Mouse (Mus musculus) neural tube, embryonic 14.5 days (tissue): ENCODE results near the gene Nfkbia. TPM values are rescaled to one million over a fixed set of nuclear protein-coding genes. Genes with fewer than 3 reads are reported as not detected.

Experiments
- ATAC-seq: fragments of 200-750 bp; cut with Nextera tagmentation; 2 replicates; pipeline ENCODE4 v1.8.0; 2017; ENCODE audit warnings: low read depth, mild to moderate bottlenecking, moderate TSS enrichment, moderate library complexity
- H3K27ac ChIP-seq: fragments of 300-500 bp; sonication (generic); 2 replicates; pipeline ENCODE4 v1.5.1; 2014; ENCODE audit warnings: low read depth, mild to moderate bottlenecking, control low read depth, low read length, moderate library complexity, mixed read lengths
- H3K27me3 ChIP-seq: fragments of 300-500 bp; sonication (generic); 2 replicates; pipeline ENCODE4 v1.6.1; 2014; ENCODE audit warnings: low read length; ENCODE audit not compliant: control insufficient read depth, insufficient read depth
- H3K36me3 ChIP-seq: fragments of 300-500 bp; sonication (generic); 2 replicates; pipeline ENCODE4 v1.6.1; 2014; ENCODE audit warnings: low read length, mixed read lengths; ENCODE audit not compliant: control insufficient read depth, insufficient read depth
- H3K4me1 ChIP-seq: fragments of 300-500 bp; sonication (generic); 2 replicates; pipeline ENCODE4 v1.6.1; 2014; ENCODE audit warnings: low read length; ENCODE audit not compliant: control insufficient read depth, insufficient read depth
- H3K4me2 ChIP-seq: fragments of 300-500 bp; sonication (generic); 2 replicates; pipeline ENCODE4 v1.6.1; 2014; ENCODE audit warnings: mild to moderate bottlenecking, low read depth, low read length, control low read depth
- H3K4me3 ChIP-seq: fragments of 300-500 bp; sonication (generic); 2 replicates; pipeline ENCODE4 v1.5.1; 2014; ENCODE audit warnings: low read depth, low read length, control low read depth, mixed read lengths
- H3K9ac ChIP-seq: fragments of 300-500 bp; sonication (generic); replicated peaks from 2 replicates; pipeline ENCODE4 v1.6.1; 2014; ENCODE audit warnings: low read depth, mild to moderate bottlenecking, control low read depth, low read length, mixed read lengths
- H3K9me3 ChIP-seq: fragments of 300-500 bp; sonication (generic); 2 replicates; pipeline ENCODE4 v1.6.1; 2016; ENCODE audit warnings: low read length; ENCODE audit not compliant: control insufficient read depth
- WGBS: fragments of 180-500 bp; shearing (Covaris S2); extraction: QIAGEN DNeasy Blood & Tissue Kit; methylation state at CpG from one replicate; pipeline ENCODE4 v1.1.7; 2014; 5-methylcytosine and 5-hydroxymethylcytosine counted together
- polyA plus RNA-seq: library from polyadenylated mRNA; unstranded; fragments of >200 nt; fragmentation: Nextera tagmentation; extraction: Ambion mirVana; gene quantifications from 2 replicates; pipeline ENCODE4 v1.2.1, GENCODE M21; 2014

The Nfkbia gene
- polyA plus RNA-seq, 1 experiment from 2014 or later = 62.7 TPM

DNA sequence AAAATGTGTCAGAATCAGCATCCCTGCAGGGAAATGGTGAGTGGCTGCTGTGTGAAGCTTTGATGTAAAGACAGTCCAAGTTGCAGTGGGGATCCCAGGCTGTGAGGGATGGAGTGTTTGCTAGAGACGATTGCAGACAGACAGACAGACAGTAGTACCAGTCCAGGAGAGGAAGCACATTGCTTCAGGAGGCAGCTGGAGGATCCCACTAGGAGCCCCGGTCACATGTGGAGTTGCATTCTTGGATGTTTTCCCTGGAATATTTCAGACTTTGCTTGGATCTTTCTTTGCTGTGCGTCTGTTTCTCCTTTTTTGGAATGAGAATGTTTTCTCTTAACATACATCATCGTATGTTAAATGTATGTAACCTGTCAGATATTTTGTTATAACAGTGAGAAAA is 38.5 kb downstream of the Nfkbia start:
- no peaks in the 10 kb centered on the region for H3K36me3 ChIP-seq
- no peak overlapping the region for H3K4me3 ChIP-seq
- ATAC-seq = no peak
- H3K9me3 ChIP-seq = no peaks in the 10 kb centered on the region
- H3K27ac ChIP-seq = no peak overlapping the region
- no peak overlapping the region for H3K9ac ChIP-seq
- WGBS = 77% methylated on average over 4 of the region's 4 CpGs
- H3K4me1 ChIP-seq = no peaks in the 10 kb centered on the region
- no peak overlapping the region for H3K4me2 ChIP-seq
- H3K27me3 ChIP-seq = no peaks in the 10 kb centered on the region

GRCm38 (mm10) chr12:55452839-55453238 is 39.6 kb downstream of the Nfkbia start:
- Histone ChIP-seq H3K4me1 (no peaks in the 10 kb centered on the region), H3K9me3 (no peaks in the 10 kb centered on the region), H3K4me2 (no peak overlapping the region), H3K4me3 (no peak overlapping the region), H3K27ac (no peak overlapping the region), H3K9ac (no peak overlapping the region), H3K27me3 (no peaks in the 10 kb centered on the region), H3K36me3 (no peaks in the 10 kb centered on the region)
- 57% methylated on average over 5 of the region's 5 CpGs for WGBS
- no peak for ATAC-seq

- ATAC-seq = no peak
- 59% methylated on average over 16 of the region's 16 CpGs for WGBS
- H3K4me3 ChIP-seq = no peak overlapping the region
- H3K9ac ChIP-seq = no peak overlapping the region
- H3K36me3 ChIP-seq = no peaks in the 10 kb centered on the region
- no peaks in the 10 kb centered on the region for H3K9me3 ChIP-seq
- no peaks in the 10 kb centered on the region for H3K27me3 ChIP-seq
- H3K4me2 ChIP-seq = no peak overlapping the region
- no peak overlapping the region for H3K27ac ChIP-seq
- 0 out of 2 replicates have a peak, but pooled peaks cover 3% of the 10 kb centered on the region for H3K4me1 ChIP-seq
These were observed 42.0 kb downstream of the Nfkbia start for GRCm38 (mm10) chr12:55450421-55450820.

DNA sequence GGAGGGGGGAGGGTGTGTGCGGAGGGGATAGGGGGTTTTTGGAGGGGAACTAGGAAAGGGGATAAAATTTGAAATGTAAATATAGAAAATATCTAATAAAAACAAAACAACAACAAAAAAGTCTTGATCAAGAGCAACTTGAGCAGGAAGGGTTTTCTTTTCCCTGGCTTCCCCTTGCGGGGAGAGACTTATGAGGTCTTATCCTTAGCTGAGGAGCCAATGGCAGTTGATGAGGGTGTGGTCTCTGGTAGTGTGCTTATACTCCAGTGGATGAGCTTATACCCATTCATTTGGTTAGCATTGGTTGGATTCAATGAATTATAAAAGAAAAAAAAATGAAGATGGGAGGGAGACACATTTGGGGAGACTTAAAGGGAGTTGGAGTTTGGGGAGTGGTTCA is 43.4 kb downstream of the Nfkbia start:
- H3K9me3 ChIP-seq = no peaks in the 10 kb centered on the region
- no peak overlapping the region for H3K4me2 ChIP-seq
- H3K27me3 ChIP-seq = no peaks in the 10 kb centered on the region
- no peak overlapping the region for H3K4me3 ChIP-seq
- no peak overlapping the region for H3K27ac ChIP-seq
- 0 out of 2 replicates have a peak, but pooled peaks cover 3% of the 10 kb centered on the region for H3K4me1 ChIP-seq
- no peak overlapping the region for H3K9ac ChIP-seq
- H3K36me3 ChIP-seq = no peaks in the 10 kb centered on the region
- no peak for ATAC-seq
- WGBS = 94% methylated on average over 2 of the region's 2 CpGs

GRCm38 (mm10) chr12:55448457-55448856 is 44.0 kb downstream of the Nfkbia start:
- no peak overlapping the region for H3K4me3 ChIP-seq
- no peak overlapping the region for H3K9ac ChIP-seq
- H3K27me3 ChIP-seq = no peaks in the 10 kb centered on the region
- no peaks in the 10 kb centered on the region for H3K9me3 ChIP-seq
- no peak for ATAC-seq
- 79% methylated on average over 2 of the region's 2 CpGs for WGBS
- H3K36me3 ChIP-seq = no peaks in the 10 kb centered on the region
- H3K4me1 ChIP-seq = 0 out of 2 replicates have a peak, but pooled peaks cover 3% of the 10 kb centered on the region
- H3K4me2 ChIP-seq = no peak overlapping the region
- H3K27ac ChIP-seq = no peak overlapping the region

GRCm38 (mm10) chr12:55447396-55447760 is 45.1 kb downstream of the Nfkbia start:
- no peaks in the 10 kb centered on the region for H3K9me3 ChIP-seq
- H3K36me3 ChIP-seq = no peaks in the 10 kb centered on the region
- peak overlapping the region; percentile 79 for H3K27ac ChIP-seq
- ATAC-seq = no peak
- H3K4me2 ChIP-seq = no peak overlapping the region
- H3K4me1 ChIP-seq = 0 out of 2 replicates have a peak, but pooled peaks cover 6% of the 10 kb centered on the region
- no peak overlapping the region for H3K4me3 ChIP-seq
- 77% methylated on average over 11 of the region's 11 CpGs for WGBS
- no peak overlapping the region for H3K9ac ChIP-seq
- no peaks in the 10 kb centered on the region for H3K27me3 ChIP-seq

GRCm38 (mm10) chr12:55446746-55447395 is 45.6 kb downstream of the Nfkbia start:
- WGBS = 27% methylated on average over 13 of the region's 13 CpGs
- Histone ChIP-seq H3K9me3 (no peaks in the 10 kb centered on the region), H3K4me2 (no peak overlapping the region), H3K4me3 (no peak overlapping the region), H3K36me3 (no peaks in the 10 kb centered on the region), H3K27ac (peak overlapping the region; percentile 79), H3K4me1 (0 out of 2 replicates have a peak, but pooled peaks cover 6% of the 10 kb centered on the region), H3K9ac (no peak overlapping the region), H3K27me3 (no peaks in the 10 kb centered on the region)
- peak; percentile 91 for ATAC-seq

GRCm38 (mm10) chr12:55446366-55446745 is 46.1 kb downstream of the Nfkbia start:
- Histone ChIP-seq H3K4me3 (no peak overlapping the region), H3K36me3 (no peaks in the 10 kb centered on the region), H3K9me3 (no peaks in the 10 kb centered on the region), H3K9ac (no peak overlapping the region), H3K4me2 (no peak overlapping the region), H3K27ac (peak overlapping the region; percentile 79), H3K27me3 (no peaks in the 10 kb centered on the region), H3K4me1 (0 out of 2 replicates have a peak, but pooled peaks cover 6% of the 10 kb centered on the region)
- no peak; the same call in 1 of the 2 replicates for ATAC-seq
- 79% methylated on average over 4 of the region's 4 CpGs for WGBS

GRCm38 (mm10) chr12:55445583-55445982 is 46.9 kb downstream of the Nfkbia start:
- H3K9ac ChIP-seq = no peak overlapping the region
- no peak overlapping the region for H3K27ac ChIP-seq
- 0 out of 2 replicates have a peak, but pooled peaks cover 6% of the 10 kb centered on the region for H3K4me1 ChIP-seq
- H3K27me3 ChIP-seq = no peaks in the 10 kb centered on the region
- WGBS = 84% methylated on average over 4 of the region's 4 CpGs
- no peak for ATAC-seq
- H3K4me3 ChIP-seq = no peak overlapping the region
- no peaks in the 10 kb centered on the region for H3K9me3 ChIP-seq
- no peaks in the 10 kb centered on the region for H3K36me3 ChIP-seq
- no peak overlapping the region for H3K4me2 ChIP-seq
